In the genomic region with DNA sequence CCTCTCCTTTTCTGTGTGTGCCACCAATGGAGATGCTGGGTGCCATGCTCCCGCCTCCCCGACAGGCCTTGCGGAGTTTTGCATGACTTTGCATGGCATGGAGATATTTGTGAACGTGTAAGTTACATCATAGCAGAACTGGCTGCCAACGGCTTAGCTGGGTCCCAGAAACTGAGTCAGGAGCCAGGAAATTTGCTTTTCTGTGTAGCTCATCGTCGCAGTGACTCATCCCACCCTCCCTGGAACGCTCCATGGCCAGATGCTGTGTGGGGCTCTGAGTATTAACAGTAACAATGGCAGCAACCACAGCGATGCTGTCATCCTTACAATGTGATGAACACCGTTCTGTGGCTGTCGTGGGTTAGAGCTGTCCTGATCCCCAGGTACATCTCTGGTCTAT, we compare ENCODE assay signal across 10 mouse cellular contexts.
DNase-seq lines count a peak whose midpoint lies in the region; ATAC-seq lines count a peak whose summit lies in the region.
"Had no signal": no experiment of that assay in that cellular context is flagged by ENCODE, and none has a peak within 500 bp of the region (broad histone marks: within the 10 kb centered on the region; RNA-seq: fewer than 3 reads in every experiment).

No protein-coding gene starts in this region.

- H3K27ac ChIP-seq in limb, embryonic 13.5 days, result no peak overlapping the region
- no peak overlapping the region for H3K27ac ChIP-seq in limb, embryonic 10.5 days
- H3K27ac ChIP-seq in forebrain, embryonic 16.5 days (ENCODE audit: low read length), result no peak overlapping the region
- H3K27ac ChIP-seq: midbrain, embryonic 12.5 days had no signal

- H3K4me1 ChIP-seq in limb, embryonic 13.5 days, result peaks cover 34% of the 10 kb centered on the region
- peaks cover 33% of the 10 kb centered on the region for H3K4me1 ChIP-seq in limb, embryonic 10.5 days
- peaks cover 32% of the 10 kb centered on the region for H3K4me1 ChIP-seq in forebrain, embryonic 16.5 days (replicated peaks; ENCODE audit: control insufficient read depth, insufficient read depth, low read length)

- peak; percentile 24; the same call in 1 of the 2 replicates for ATAC-seq in limb, embryonic 13.5 days (ENCODE audit: low FRiP score, low read depth)
- ATAC-seq in forebrain, embryonic 16.5 days, result peak; percentile 38; the same call in 1 of the 2 replicates
- ATAC-seq in inflammation-experienced regulatory T-cells, adult 6 months, result no peak

- H3K9ac ChIP-seq in limb, embryonic 13.5 days, result no peak overlapping the region
- H3K9ac ChIP-seq in forebrain, embryonic 16.5 days (replicated peaks; ENCODE audit: low read depth, low read length), result no peak overlapping the region
- H3K9ac ChIP-seq: midbrain, embryonic 12.5 days had no signal

- H3K36me3 ChIP-seq in limb, embryonic 13.5 days, result no peaks in the 10 kb centered on the region
- H3K36me3 ChIP-seq in limb, embryonic 10.5 days, result no peaks in the 10 kb centered on the region
- no peaks in the 10 kb centered on the region for H3K36me3 ChIP-seq in forebrain, embryonic 16.5 days (ENCODE audit: control insufficient read depth, insufficient read depth)
- H3K36me3 ChIP-seq: G1E; midbrain, embryonic 12.5 days had no signal

- no peak overlapping the region for H3K4me2 ChIP-seq in limb, embryonic 13.5 days (replicated peaks)
- H3K4me2 ChIP-seq in forebrain, embryonic 16.5 days (ENCODE audit: low read length), result no peak overlapping the region
- H3K4me2 ChIP-seq: midbrain, embryonic 12.5 days had no signal

- H3K9me3 ChIP-seq in limb, embryonic 13.5 days, result no peaks in the 10 kb centered on the region
- no peaks in the 10 kb centered on the region for H3K9me3 ChIP-seq in limb, embryonic 10.5 days (replicated peaks)
- H3K9me3 ChIP-seq in forebrain, embryonic 16.5 days (ENCODE audit: control insufficient read depth, low read length), result no peaks in the 10 kb centered on the region
- H3K9me3 ChIP-seq: midbrain, embryonic 12.5 days had no signal

- H3K27me3 ChIP-seq in limb, embryonic 13.5 days, result no peaks in the 10 kb centered on the region
- no peaks in the 10 kb centered on the region for H3K27me3 ChIP-seq in limb, embryonic 10.5 days (ENCODE audit: low read depth, poor library complexity, severe bottlenecking)
- H3K27me3 ChIP-seq in forebrain, embryonic 16.5 days (replicated peaks; ENCODE audit: control insufficient read depth, insufficient read depth, low read length), result no peaks in the 10 kb centered on the region
- H3K27me3 ChIP-seq: midbrain, embryonic 12.5 days had no signal

- 86% methylated on average over 11 of the region's 11 CpGs for WGBS in limb, embryonic 13.5 days
- WGBS in limb, embryonic 10.5 days, result 93% methylated on average over 11 of the region's 11 CpGs
- 47% methylated on average over 11 of the region's 11 CpGs for WGBS in forebrain, embryonic 16.5 days

- DNase-seq in limb, embryonic 10.5 days (ENCODE audit: low spot score), result no peak
- DNase-seq in layer of hippocampus, adult 8-10 months (ENCODE audit: low spot score in 2 of 2), result peak; percentile 91
- peak; percentile 84 to 90 for DNase-seq in right cerebral cortex, postnatal 10 days (ENCODE audit: low spot score in 2 of 2)
- DNase-seq in spleen, postnatal 10 days (ENCODE audit: low spot score in 2 of 2), result no peak
- DNase-seq in thymus, postnatal 25 days, result no peak

- H3K4me3 ChIP-seq in limb, embryonic 13.5 days, result no peak overlapping the region
- no peak overlapping the region for H3K4me3 ChIP-seq in limb, embryonic 10.5 days
- H3K4me3 ChIP-seq in forebrain, embryonic 16.5 days (replicated peaks; ENCODE audit: low read length), result no peak overlapping the region
- H3K4me3 ChIP-seq: midbrain, embryonic 12.5 days had no signal

Comparison
In these comparisons a context has a peak if more than half of its experiments do, and no peak if none do; other contexts are left out.
1. DNase-seq: peak in layer of hippocampus, adult 8-10 months (2 of 2) and right cerebral cortex, postnatal 10 days (2 of 2); none in limb, embryonic 10.5 days (single experiment), spleen, postnatal 10 days (0 of 2) and thymus, postnatal 25 days (single experiment).